Mouse (Mus musculus) G1E (cell line): Measurements from ENCODE around the gene Ankrd39. TPM values are rescaled to one million over a fixed set of nuclear protein-coding genes. Genes with fewer than 3 reads are reported as not detected.
A peak's percentile ranks its signal among the peaks of the same experiment; 100 is the strongest.

Source experiments
- ATAC-seq: 2 replicates; pipeline ENCODE4 v1.8.0; 2016; ENCODE audit warnings: mild to moderate bottlenecking; ENCODE audit not compliant: insufficient number of reproducible peaks, poor library complexity, low FRiP score, severe bottlenecking; ENCODE audit errors: extremely low read depth
- DNase-seq: peaks from one replicate; pipeline ENCODE4 v3.0.0; 2012; ENCODE audit warnings: low spot score
- H3K27me3 ChIP-seq: 2 replicates; pipeline ENCODE4 v1.6.1; 2012; ENCODE audit warnings: mild to moderate bottlenecking, low read length, inconsistent platforms; ENCODE audit not compliant: insufficient read depth
- H3K36me3 ChIP-seq: replicated peaks from 2 replicates; pipeline ENCODE3; 2012; ENCODE audit warnings: mild to moderate bottlenecking, inconsistent platforms
- H3K4me1 ChIP-seq: 2 replicates; pipeline ENCODE4 v1.6.1; 2012; ENCODE audit warnings: low read depth, low read length, inconsistent platforms, mixed read lengths; ENCODE audit not compliant: insufficient read depth
- H3K4me3 ChIP-seq: 2 replicates; pipeline ENCODE4 v1.5.1; 2012; ENCODE audit warnings: low read depth, mild to moderate bottlenecking, inconsistent platforms, low read length, moderate library complexity, mixed read lengths
- H3K9me3 ChIP-seq: replicated peaks from 2 replicates; pipeline ENCODE4 v1.6.1; 2012; ENCODE audit warnings: inconsistent platforms
- CTCF ChIP-seq: IDR thresholded peaks from 2 replicates; pipeline ENCODE4 v1.5.1; 2012; ENCODE audit warnings: low read depth, low read length, inconsistent platforms, mixed read lengths
- GATA1 ChIP-seq: IDR thresholded peaks from 2 replicates; pipeline ENCODE4 v1.6.1; 2012; ENCODE audit warnings: borderline replicate concordance, low read length, inconsistent platforms, mixed read lengths
- GATA2 ChIP-seq: IDR thresholded peaks from 2 replicates; pipeline ENCODE4 v1.6.1; 2012; ENCODE audit warnings: low read depth, low read length, inconsistent platforms, borderline replicate concordance
- POLR2AphosphoS5 ChIP-seq: IDR thresholded peaks from 2 replicates; pipeline ENCODE4 v1.6.1; 2012; ENCODE audit warnings: low read depth, low read length, inconsistent platforms; ENCODE audit not compliant: insufficient replicate concordance
- TAL1 ChIP-seq: conservative IDR thresholded peaks from 2 replicates; pipeline ENCODE4 v1.6.1; 2012; ENCODE audit warnings: low read depth, low read length, inconsistent platforms, mixed read lengths
- polyA plus RNA-seq: library from polyadenylated mRNA; stranded (reverse); fragments of >175 nt; gene quantifications from 2 replicates; pipeline ENCODE4 v1.2.3, GENCODE M21; 2012
- total RNA-seq, 2 experiments: library from RNA; stranded (forward) in 1 of 2; stranded (reverse) in 1 of 2; fragments of 200-1000 nt in 1 of 2; fragments of >200 nt in 1 of 2; fragmentation: Nextera tagmentation in 1 of 2; gene quantifications; 2 replicates each; pipeline ENCODE4 v1.2.3; 2014 to 2017

Gene Ankrd39
- total and polyA plus RNA-seq, 3 experiments = 12.3 to 15.7 (median 15.7) TPM

GRCm38 (mm10) chr1:36550075-36550863 is 3.0 kb upstream of the Ankrd39 start:
- no peaks in the 10 kb centered on the region for H3K9me3 ChIP-seq
- DNase-seq = no peak
- H3K36me3 ChIP-seq = peaks cover 5% of the 10 kb centered on the region
- no peak overlapping the region for H3K4me3 ChIP-seq
- no peak for ATAC-seq
- peaks cover 19% of the 10 kb centered on the region for H3K4me1 ChIP-seq
- TF ChIP-seq TAL1 = no peak
- peaks cover 58% of the 10 kb centered on the region for H3K27me3 ChIP-seq

GRCm38 (mm10) chr1:36549491-36549890 is 2.2 kb upstream of the Ankrd39 start:
- DNase-seq (no peak), ATAC-seq (no peak)
- Histone ChIP-seq H3K4me1 (peaks cover 21% of the 10 kb centered on the region), H3K9me3 (no peaks in the 10 kb centered on the region), H3K4me3 (no peak overlapping the region), H3K36me3 (peaks cover 9% of the 10 kb centered on the region), H3K27me3 (peaks cover 50% of the 10 kb centered on the region)
- TF ChIP-seq POLR2AphosphoS5 (no peak), CTCF (no peak), GATA1 (no peak), TAL1 (no peak), GATA2 (no peak)

- no peak for TF ChIP-seq CTCF
- no peak for TF ChIP-seq GATA2
- TF ChIP-seq TAL1 = no peak
- TF ChIP-seq GATA1 = no peak
- TF ChIP-seq POLR2AphosphoS5 = no peak
- Histone ChIP-seq H3K36me3 (peaks cover 15% of the 10 kb centered on the region), H3K27me3 (peaks cover 43% of the 10 kb centered on the region), H3K9me3 (no peaks in the 10 kb centered on the region), H3K4me1 (peaks cover 23% of the 10 kb centered on the region), H3K4me3 (no peak overlapping the region)
- DNase-seq (no peak), ATAC-seq (no peak)
These were observed 1.5 kb upstream of the Ankrd39 start for GRCm38 (mm10) chr1:36548771-36549170.

- Histone ChIP-seq H3K9me3 (no peaks in the 10 kb centered on the region), H3K4me1 (peaks cover 23% of the 10 kb centered on the region), H3K4me3 (no peak overlapping the region), H3K36me3 (peaks cover 22% of the 10 kb centered on the region), H3K27me3 (peaks cover 37% of the 10 kb centered on the region)
- ATAC-seq (no peak), DNase-seq (no peak)
- TF ChIP-seq GATA2 = no peak
- TF ChIP-seq POLR2AphosphoS5 = no peak
- TF ChIP-seq CTCF = no peak
- TF ChIP-seq GATA1 = no peak
- no peak for TF ChIP-seq TAL1
These were observed 845 bp upstream of the Ankrd39 start for GRCm38 (mm10) chr1:36547981-36548598.

- Histone ChIP-seq H3K4me3 (peak overlapping the region; percentile 81), H3K27me3 (peaks cover 18% of the 10 kb centered on the region), H3K36me3 (peaks cover 42% of the 10 kb centered on the region), H3K9me3 (no peaks in the 10 kb centered on the region), H3K4me1 (peaks cover 23% of the 10 kb centered on the region)
- DNase-seq = no peak
- no peak for ATAC-seq
- TF ChIP-seq GATA1 (no peak), POLR2AphosphoS5 (no peak), GATA2 (no peak), TAL1 (no peak), CTCF (no peak)
These were observed 1.2 kb downstream of the Ankrd39 start for GRCm38 (mm10) chr1:36545845-36546600.

GRCm38 (mm10) chr1:36545382-36545781 is 1.9 kb downstream of the Ankrd39 start:
- no peak overlapping the region for H3K4me3 ChIP-seq
- H3K9me3 ChIP-seq = no peaks in the 10 kb centered on the region
- H3K4me1 ChIP-seq = peaks cover 23% of the 10 kb centered on the region
- peaks cover 48% of the 10 kb centered on the region for H3K36me3 ChIP-seq
- TF ChIP-seq TAL1 (no peak), GATA2 (no peak), GATA1 (no peak), POLR2AphosphoS5 (no peak), CTCF (no peak)
- DNase-seq = no peak
- H3K27me3 ChIP-seq = peaks cover 13% of the 10 kb centered on the region
- no peak for ATAC-seq
